Mouse (Mus musculus): ENCODE results near the gene Ero1l. TPM values are rescaled to one million over a fixed set of nuclear protein-coding genes. Genes with fewer than 3 reads are reported as not detected.

Ero1l gene
- polyA plus RNA-seq, 1 experiment from 2014 or later: 27.6 TPM

GRCm38 (mm10) chr14:45325471-45325870 is 6.9 kb upstream of the Ero1l start:
- Histone ChIP-seq H3K9ac (ENCODE audit: low read depth, low read length) (no peak overlapping the region), H3K9me3 (replicated peaks; ENCODE audit: control insufficient read depth, low read length, poor library complexity, severe bottlenecking) (no peaks in the 10 kb centered on the region), H3K4me2 (ENCODE audit: low read length) (no peak overlapping the region), H3K27me3 (ENCODE audit: control insufficient read depth, insufficient read depth, low read depth, low read length) (no peaks in the 10 kb centered on the region), H3K36me3 (ENCODE audit: control insufficient read depth, insufficient read depth, low read length) (no peaks in the 10 kb centered on the region), H3K4me1 (ENCODE audit: control insufficient read depth, insufficient read depth, low read length) (no peaks in the 10 kb centered on the region), H3K4me3 (ENCODE audit: low read depth, low read length) (no peak overlapping the region), H3K27ac (ENCODE audit: low read length) (no peak overlapping the region)
- no peak for ATAC-seq

DNA sequence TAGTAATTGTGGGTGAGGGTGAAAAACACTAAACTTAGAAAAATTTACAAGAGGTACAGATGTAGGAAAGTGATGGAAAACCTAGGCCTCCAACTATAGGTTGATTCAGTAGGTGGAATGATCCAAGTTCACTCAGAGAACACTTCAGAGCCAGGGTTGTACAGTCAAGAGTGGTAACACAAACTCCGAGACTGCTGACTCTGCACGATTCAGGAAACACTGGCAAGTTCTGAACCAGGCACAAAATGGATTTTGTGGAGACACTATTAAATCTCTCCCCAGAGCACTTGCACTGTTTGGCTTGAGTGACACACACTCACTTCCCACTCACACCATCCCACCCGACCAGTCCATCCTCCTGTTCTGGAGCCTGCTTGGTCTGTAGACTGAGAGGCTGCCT is 4.7 kb upstream of the Ero1l start:
- Histone ChIP-seq H3K36me3 (ENCODE audit: control insufficient read depth, insufficient read depth, low read length) (no peaks in the 10 kb centered on the region), H3K27ac (ENCODE audit: low read length) (no peak overlapping the region), H3K9ac (ENCODE audit: low read depth, low read length) (no peak overlapping the region), H3K4me1 (ENCODE audit: control insufficient read depth, insufficient read depth, low read length) (no peaks in the 10 kb centered on the region; the same call in 1 of the 2 replicates), H3K4me3 (ENCODE audit: low read depth, low read length) (no peak overlapping the region), H3K27me3 (ENCODE audit: control insufficient read depth, insufficient read depth, low read depth, low read length) (no peaks in the 10 kb centered on the region), H3K4me2 (ENCODE audit: low read length) (no peak overlapping the region), H3K9me3 (replicated peaks; ENCODE audit: control insufficient read depth, low read length, poor library complexity, severe bottlenecking) (no peaks in the 10 kb centered on the region)
- ATAC-seq: no peak
- WGBS: 91% methylated on average over 3 of the region's 3 CpGs

DNA sequence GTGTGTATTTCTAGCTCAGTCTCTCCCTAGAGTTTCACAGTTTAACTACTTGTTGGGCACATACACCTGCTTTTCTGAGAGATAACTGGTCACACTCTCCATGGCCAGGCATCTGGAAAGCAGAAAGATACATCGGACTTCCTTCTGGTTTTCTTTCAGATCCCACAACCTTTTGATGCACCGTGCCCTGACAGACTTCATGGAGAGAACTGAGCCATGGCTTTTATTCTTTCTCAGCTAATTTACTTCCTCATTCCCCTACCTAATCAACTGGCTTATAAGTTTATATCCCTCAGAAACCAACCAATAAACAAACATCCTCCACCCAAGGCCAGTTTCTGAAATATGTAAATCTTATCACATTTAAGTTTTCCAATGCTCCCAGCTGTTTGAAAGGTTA is 3.9 kb upstream of the Ero1l start:
- no peaks in the 10 kb centered on the region for H3K27me3 ChIP-seq (ENCODE audit: control insufficient read depth, insufficient read depth, low read depth, low read length)
- no peak overlapping the region for H3K27ac ChIP-seq (ENCODE audit: low read length)
- 92% methylated on average over 2 of the region's 2 CpGs for WGBS
- no peak overlapping the region for H3K4me3 ChIP-seq (ENCODE audit: low read depth, low read length)
- no peak for ATAC-seq
- no peak overlapping the region for H3K4me2 ChIP-seq (ENCODE audit: low read length)
- H3K36me3 ChIP-seq (ENCODE audit: control insufficient read depth, insufficient read depth, low read length): no peaks in the 10 kb centered on the region
- no peaks in the 10 kb centered on the region; the same call in 1 of the 2 replicates for H3K4me1 ChIP-seq (ENCODE audit: control insufficient read depth, insufficient read depth, low read length)
- no peak overlapping the region for H3K9ac ChIP-seq (ENCODE audit: low read depth, low read length)
- H3K9me3 ChIP-seq (replicated peaks; ENCODE audit: control insufficient read depth, low read length, poor library complexity, severe bottlenecking): no peaks in the 10 kb centered on the region

GRCm38 (mm10) chr14:45321622-45322021 is 3.1 kb upstream of the Ero1l start:
- Histone ChIP-seq H3K36me3 (ENCODE audit: control insufficient read depth, insufficient read depth, low read length) (no peaks in the 10 kb centered on the region), H3K4me1 (ENCODE audit: control insufficient read depth, insufficient read depth, low read length) (peaks cover 5% of the 10 kb centered on the region), H3K4me2 (ENCODE audit: low read length) (no peak overlapping the region), H3K9ac (ENCODE audit: low read depth, low read length) (no peak overlapping the region), H3K27ac (ENCODE audit: low read length) (no peak overlapping the region), H3K4me3 (ENCODE audit: low read depth, low read length) (no peak overlapping the region), H3K27me3 (ENCODE audit: control insufficient read depth, insufficient read depth, low read depth, low read length) (no peaks in the 10 kb centered on the region), H3K9me3 (replicated peaks; ENCODE audit: control insufficient read depth, low read length, poor library complexity, severe bottlenecking) (no peaks in the 10 kb centered on the region)
- 81% methylated on average over 5 of the region's 5 CpGs for WGBS
- ATAC-seq: no peak

DNA sequence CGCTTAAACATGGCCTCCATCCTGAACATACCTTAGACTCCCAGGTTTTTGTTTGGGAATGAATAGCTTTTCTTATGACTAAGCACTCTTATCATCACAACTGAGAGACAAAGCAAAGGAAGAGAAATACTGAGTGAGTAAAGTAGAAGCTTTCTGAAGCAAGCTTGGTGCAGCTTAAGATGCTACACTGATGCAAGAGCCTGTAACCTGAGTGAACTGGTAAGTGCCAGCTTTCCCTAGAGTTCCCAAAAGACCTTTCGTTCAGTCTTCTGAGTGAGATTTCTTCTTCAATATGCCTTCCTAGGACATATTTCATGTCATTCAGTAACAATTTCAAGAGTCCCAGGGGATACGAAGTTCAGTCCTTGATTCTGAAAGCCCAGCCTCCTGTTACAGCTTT is 2.5 kb upstream of the Ero1l start:
- H3K27ac ChIP-seq (ENCODE audit: low read length): no peak overlapping the region
- no peak overlapping the region for H3K9ac ChIP-seq (ENCODE audit: low read depth, low read length)
- WGBS: 91% methylated on average over 3 of the region's 3 CpGs
- H3K4me1 ChIP-seq (ENCODE audit: control insufficient read depth, insufficient read depth, low read length): peaks cover 9% of the 10 kb centered on the region
- no peak for ATAC-seq
- H3K4me2 ChIP-seq (ENCODE audit: low read length): no peak overlapping the region
- no peaks in the 10 kb centered on the region for H3K36me3 ChIP-seq (ENCODE audit: control insufficient read depth, insufficient read depth, low read length)
- H3K4me3 ChIP-seq (ENCODE audit: low read depth, low read length): no peak overlapping the region
- H3K9me3 ChIP-seq (replicated peaks; ENCODE audit: control insufficient read depth, low read length, poor library complexity, severe bottlenecking): no peaks in the 10 kb centered on the region
- H3K27me3 ChIP-seq (ENCODE audit: control insufficient read depth, insufficient read depth, low read depth, low read length): no peaks in the 10 kb centered on the region

DNA sequence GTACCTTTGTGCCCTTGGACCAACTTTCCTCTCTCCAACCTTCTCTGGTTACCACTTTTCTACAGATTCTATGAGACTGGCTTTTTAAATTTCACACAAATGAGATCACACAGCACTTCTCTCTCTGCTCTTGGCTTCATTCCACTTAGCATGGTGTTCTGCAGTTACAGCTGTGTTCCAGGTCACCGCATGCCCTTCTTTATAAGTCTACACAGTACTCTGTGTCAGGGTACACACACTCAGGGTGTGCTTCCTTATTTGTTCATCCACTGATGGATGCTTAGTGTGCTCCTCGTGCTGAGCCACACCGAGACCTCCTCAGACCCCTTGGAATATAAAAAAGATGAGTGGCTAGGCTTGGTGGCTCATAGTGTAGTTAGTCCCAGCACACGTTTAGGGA is 1.5 kb upstream of the Ero1l start:
- Histone ChIP-seq H3K4me2 (ENCODE audit: low read length) (no peak overlapping the region), H3K4me1 (ENCODE audit: control insufficient read depth, insufficient read depth, low read length) (peaks cover 19% of the 10 kb centered on the region), H3K9me3 (replicated peaks; ENCODE audit: control insufficient read depth, low read length, poor library complexity, severe bottlenecking) (no peaks in the 10 kb centered on the region), H3K9ac (ENCODE audit: low read depth, low read length) (no peak overlapping the region), H3K27me3 (ENCODE audit: control insufficient read depth, insufficient read depth, low read depth, low read length) (no peaks in the 10 kb centered on the region), H3K36me3 (ENCODE audit: control insufficient read depth, insufficient read depth, low read length) (no peaks in the 10 kb centered on the region), H3K27ac (ENCODE audit: low read length) (no peak overlapping the region), H3K4me3 (ENCODE audit: low read depth, low read length) (no peak overlapping the region)
- ATAC-seq: no peak
- 85% methylated on average over 4 of the region's 4 CpGs for WGBS

DNA sequence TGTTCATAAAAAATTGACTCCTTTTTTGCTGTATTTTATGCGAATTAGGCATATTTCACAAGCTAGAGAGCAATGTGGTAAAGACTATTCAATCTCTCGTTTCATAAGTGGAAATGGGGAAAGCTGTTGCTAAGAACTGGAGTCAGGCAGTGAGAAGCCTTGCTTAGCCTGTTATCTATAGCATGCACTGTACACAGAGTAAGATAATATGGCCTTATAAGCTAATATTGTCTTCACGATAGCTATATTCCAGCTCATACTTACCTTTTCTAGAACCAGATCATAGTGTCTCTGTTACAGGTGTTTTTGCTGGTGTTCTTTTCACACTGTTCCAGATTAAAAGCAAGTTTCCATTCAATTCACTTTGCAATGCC is 653 bp upstream of the Ero1l start:
- H3K9ac ChIP-seq (ENCODE audit: low read depth, low read length): 0 out of 2 replicates have a peak overlapping the region, but pooled peaks have one; percentile 6
- peak overlapping the region; percentile 80; the same call in 1 of the 2 replicates for H3K4me2 ChIP-seq (ENCODE audit: low read length)
- H3K4me1 ChIP-seq (ENCODE audit: control insufficient read depth, insufficient read depth, low read length): peaks cover 19% of the 10 kb centered on the region
- no peaks in the 10 kb centered on the region for H3K36me3 ChIP-seq (ENCODE audit: control insufficient read depth, insufficient read depth, low read length)
- WGBS: 61% methylated on average over 3 of the region's 3 CpGs
- ATAC-seq: no peak
- H3K27me3 ChIP-seq (ENCODE audit: control insufficient read depth, insufficient read depth, low read depth, low read length): no peaks in the 10 kb centered on the region
- no peaks in the 10 kb centered on the region for H3K9me3 ChIP-seq (replicated peaks; ENCODE audit: control insufficient read depth, low read length, poor library complexity, severe bottlenecking)
- H3K4me3 ChIP-seq (ENCODE audit: low read depth, low read length): peak overlapping the region; percentile 56; the same call in 1 of the 2 replicates
- H3K27ac ChIP-seq (ENCODE audit: low read length): peak overlapping the region; percentile 98

- H3K36me3 ChIP-seq (ENCODE audit: control insufficient read depth, insufficient read depth, low read length): no peaks in the 10 kb centered on the region
- WGBS: under 1% methylated on average over 38 of the region's 38 CpGs
- H3K27me3 ChIP-seq (ENCODE audit: control insufficient read depth, insufficient read depth, low read depth, low read length): no peaks in the 10 kb centered on the region
- H3K9ac ChIP-seq (ENCODE audit: low read depth, low read length): peak overlapping the region; percentile 95
- peaks cover 19% of the 10 kb centered on the region for H3K4me1 ChIP-seq (ENCODE audit: control insufficient read depth, insufficient read depth, low read length)
- H3K9me3 ChIP-seq (replicated peaks; ENCODE audit: control insufficient read depth, low read length, poor library complexity, severe bottlenecking): no peaks in the 10 kb centered on the region
- peak overlapping the region; percentile 98 for H3K27ac ChIP-seq (ENCODE audit: low read length)
- peak overlapping the region; percentile 56 for H3K4me3 ChIP-seq (ENCODE audit: low read depth, low read length)
- H3K4me2 ChIP-seq (ENCODE audit: low read length): peak overlapping the region; percentile 80
- ATAC-seq: peak; percentile 22
Observed at GRCm38 (mm10) chr14:45317921-45318411, 605 bp downstream of the Ero1l start.

GRCm38 (mm10) chr14:45316927-45317326 is 1.6 kb downstream of the Ero1l start:
- peaks cover 19% of the 10 kb centered on the region for H3K4me1 ChIP-seq (ENCODE audit: control insufficient read depth, insufficient read depth, low read length)
- H3K4me2 ChIP-seq (ENCODE audit: low read length): peak overlapping the region; percentile 80
- WGBS: 79% methylated on average over 5 of the region's 5 CpGs
- H3K9me3 ChIP-seq (replicated peaks; ENCODE audit: control insufficient read depth, low read length, poor library complexity, severe bottlenecking): no peaks in the 10 kb centered on the region
- H3K27me3 ChIP-seq (ENCODE audit: control insufficient read depth, insufficient read depth, low read depth, low read length): no peaks in the 10 kb centered on the region
- no peak for ATAC-seq
- H3K36me3 ChIP-seq (ENCODE audit: control insufficient read depth, insufficient read depth, low read length): no peaks in the 10 kb centered on the region
- peak overlapping the region; percentile 95 for H3K9ac ChIP-seq (ENCODE audit: low read depth, low read length)
- H3K27ac ChIP-seq (ENCODE audit: low read length): no peak overlapping the region
- peak overlapping the region; percentile 56 for H3K4me3 ChIP-seq (ENCODE audit: low read depth, low read length)

Measured in midbrain, embryonic 16.5 days (tissue).